Mouse (Mus musculus): ENCODE measurements around the gene Aqp11.
A peak's percentile ranks its signal among the peaks of the same experiment; 100 is the strongest.

The Aqp11 gene

DNA sequence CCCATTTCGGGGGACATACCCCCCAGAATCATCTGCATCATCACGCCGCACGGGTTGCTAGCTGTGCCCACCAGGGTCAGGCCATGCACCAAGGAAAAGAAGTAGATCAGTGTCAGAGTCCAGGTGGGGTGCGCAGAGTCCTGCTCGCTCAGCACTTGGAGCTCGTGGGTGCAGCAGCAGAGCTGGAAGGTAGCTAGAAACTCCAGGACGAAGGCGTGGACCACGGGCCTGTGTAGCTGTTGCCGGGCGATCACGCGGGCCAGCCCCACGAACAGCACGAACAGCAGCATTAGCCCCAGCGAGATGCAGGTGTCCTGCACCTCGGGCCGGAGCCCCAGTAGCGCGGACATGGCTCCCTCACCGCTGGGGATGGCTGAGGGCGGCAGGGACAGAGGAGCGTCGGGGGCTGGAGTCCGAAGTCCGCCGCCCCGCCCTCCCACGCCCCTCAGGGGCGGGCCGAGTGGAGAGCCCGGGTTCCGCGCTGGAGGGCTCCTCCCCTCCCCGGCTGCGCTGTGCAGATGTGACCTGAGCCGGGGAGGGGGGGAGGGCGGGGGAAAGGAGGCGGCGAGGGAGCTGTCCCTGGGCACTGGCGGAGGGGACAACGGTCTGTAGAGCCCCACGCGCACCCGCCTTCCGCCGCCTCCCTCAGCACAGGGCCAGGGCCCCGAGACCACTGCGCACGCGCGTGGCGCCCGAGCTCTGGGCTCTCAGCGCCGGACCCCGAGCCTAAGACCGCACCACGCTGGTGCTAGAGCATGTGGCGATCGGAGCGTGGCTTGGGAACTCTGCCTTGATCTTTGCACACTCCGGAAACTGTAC is at the start of gene Aqp11:
Gene Aqp11, minus strand, starts transcription at position 652 of the 819 bp plus-strand sequence.
- peak; percentile 79 for DNase-seq (ENCODE audit: low read depth, low spot score)

DNA sequence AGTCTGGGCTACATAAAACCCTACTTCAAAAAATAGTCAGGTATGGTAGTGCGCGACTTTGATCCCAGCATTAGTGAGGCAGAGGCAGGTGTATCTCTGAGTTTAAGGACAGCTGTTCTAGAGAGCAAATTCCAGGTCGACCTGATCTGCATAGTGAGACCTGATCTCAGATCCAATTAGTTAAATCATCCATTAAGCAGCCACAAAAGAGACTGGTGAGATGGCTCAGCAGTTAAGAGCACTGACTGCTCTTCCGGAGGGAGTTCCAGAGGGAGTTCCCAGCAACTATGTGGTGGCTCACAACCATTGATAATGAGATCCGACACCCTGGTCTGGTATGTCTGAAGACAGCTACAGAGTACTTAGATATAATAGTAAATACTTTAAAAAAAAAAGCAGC is 45.4 kb upstream of the Aqp11 start:
- no peak for DNase-seq (ENCODE audit: low read depth, low spot score)

GRCm38 (mm10) chr7:97781496-97781895 is 43.4 kb upstream of the Aqp11 start:
- no peak for DNase-seq (ENCODE audit: low read depth, low spot score)

DNA sequence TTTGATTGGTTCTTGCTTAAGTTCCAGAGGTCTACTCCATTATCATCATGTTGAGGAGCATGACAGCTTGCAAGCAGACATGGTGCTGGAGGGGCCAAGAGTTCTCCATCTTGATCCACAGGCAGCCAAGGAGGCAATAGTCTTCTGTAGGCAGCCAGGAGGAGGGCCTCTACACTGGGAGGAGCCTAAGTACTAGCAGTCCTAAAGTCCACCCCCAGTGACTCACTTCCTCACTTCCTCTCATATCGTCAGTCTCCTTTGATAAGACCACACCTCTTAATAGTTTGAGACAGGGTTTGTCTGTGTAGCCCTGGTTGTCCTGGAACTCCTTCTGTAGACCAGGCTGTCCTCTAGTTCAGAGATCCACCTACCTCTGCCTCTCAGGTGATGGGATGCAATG is 42.7 kb upstream of the Aqp11 start:
- DNase-seq (ENCODE audit: low read depth, low spot score): no peak

DNA sequence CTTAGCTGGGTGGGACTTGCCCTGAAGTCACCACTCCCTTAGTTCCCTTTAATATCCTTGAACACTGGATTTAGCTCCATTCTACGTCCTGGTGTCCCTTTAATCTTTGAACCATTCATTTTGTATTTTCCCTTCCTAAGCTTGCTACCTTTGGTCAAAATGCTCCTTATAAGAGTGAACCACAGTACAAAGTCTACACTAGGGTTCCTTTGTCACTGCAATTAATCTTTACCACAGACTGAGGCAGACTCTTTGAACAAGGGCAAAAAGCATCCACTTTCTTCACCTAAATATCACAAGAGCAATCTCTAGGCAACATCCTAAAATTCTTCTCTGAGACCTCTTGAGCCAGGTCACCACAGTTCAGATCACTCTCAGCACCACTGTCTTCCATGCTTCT is 42.1 kb upstream of the Aqp11 start:
- no peak for DNase-seq (ENCODE audit: low read depth, low spot score)

- DNase-seq (ENCODE audit: low read depth, low spot score): no peak
These were observed 39.1 kb upstream of the Aqp11 start for GRCm38 (mm10) chr7:97777191-97777590.

GRCm38 (mm10) chr7:97775923-97776322 is 37.8 kb upstream of the Aqp11 start:
- DNase-seq (ENCODE audit: low read depth, low spot score): no peak

- no peak for DNase-seq (ENCODE audit: low read depth, low spot score)
These were observed 37.3 kb upstream of the Aqp11 start for GRCm38 (mm10) chr7:97775380-97775779.

DNA sequence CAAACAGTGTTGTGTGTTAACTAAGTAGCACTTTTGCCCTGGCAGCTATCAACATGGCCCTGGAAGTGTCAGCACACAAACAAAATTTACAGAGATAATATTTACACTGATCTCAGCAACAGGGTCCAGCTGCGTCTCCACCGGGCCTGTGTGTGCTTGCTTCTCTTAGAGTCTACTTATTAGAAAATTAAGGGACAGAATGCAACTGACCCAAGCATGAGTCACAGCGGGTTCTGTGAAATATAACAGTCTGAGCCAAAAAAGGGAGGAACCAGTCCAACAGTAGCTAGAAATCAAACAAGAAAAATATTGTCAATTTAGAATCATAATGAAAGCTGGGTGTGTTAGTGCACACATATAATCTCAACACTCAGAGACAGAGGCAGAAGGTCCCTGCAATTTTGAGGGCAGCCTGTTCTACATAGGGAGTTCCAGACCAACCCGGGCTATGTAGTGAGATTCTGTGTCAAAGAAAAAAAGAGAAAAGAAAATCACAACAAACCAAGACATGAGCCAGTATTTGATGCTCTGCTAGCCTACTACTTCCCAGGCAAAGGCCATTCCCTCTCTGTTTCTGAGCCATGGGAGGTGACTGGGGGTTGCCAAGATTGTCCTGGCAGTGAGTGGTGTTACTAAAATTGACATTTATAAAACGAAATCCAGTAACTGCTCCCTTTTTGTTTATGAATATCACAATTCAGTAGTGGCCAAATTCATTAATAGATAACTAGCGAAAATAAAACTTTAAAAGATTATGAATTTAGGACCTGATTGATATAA is 32.9 kb upstream of the Aqp11 start:
- DNase-seq (ENCODE audit: low read depth, low spot score): no peak

DNA sequence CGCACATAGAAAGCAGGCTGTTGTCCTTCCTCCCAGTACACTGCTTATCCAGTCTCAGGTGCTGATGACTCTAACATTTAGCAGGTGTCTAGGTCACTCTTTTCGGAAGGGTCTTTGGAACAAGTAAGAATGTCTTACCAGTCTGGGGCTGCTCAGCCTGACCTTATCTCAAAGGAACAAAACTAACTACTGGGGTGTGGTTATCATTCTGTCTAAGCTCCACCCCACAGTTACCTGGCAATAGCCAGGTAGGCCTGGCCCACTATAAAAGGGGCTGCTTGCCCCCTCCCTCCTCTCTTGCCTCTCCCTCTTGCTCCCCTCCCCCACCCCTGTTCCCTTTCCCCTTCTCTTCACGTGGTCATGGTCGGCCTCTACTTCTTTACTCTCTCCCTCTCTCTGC is 30.9 kb upstream of the Aqp11 start:
- no peak for DNase-seq (ENCODE audit: low read depth, low spot score)

- no peak for DNase-seq (ENCODE audit: low read depth, low spot score)
These were observed 29.8 kb upstream of the Aqp11 start for GRCm38 (mm10) chr7:97767841-97768240.

GRCm38 (mm10) chr7:97766406-97767166 is 28.5 kb upstream of the Aqp11 start:
- no peak for DNase-seq (ENCODE audit: low read depth, low spot score)

DNA sequence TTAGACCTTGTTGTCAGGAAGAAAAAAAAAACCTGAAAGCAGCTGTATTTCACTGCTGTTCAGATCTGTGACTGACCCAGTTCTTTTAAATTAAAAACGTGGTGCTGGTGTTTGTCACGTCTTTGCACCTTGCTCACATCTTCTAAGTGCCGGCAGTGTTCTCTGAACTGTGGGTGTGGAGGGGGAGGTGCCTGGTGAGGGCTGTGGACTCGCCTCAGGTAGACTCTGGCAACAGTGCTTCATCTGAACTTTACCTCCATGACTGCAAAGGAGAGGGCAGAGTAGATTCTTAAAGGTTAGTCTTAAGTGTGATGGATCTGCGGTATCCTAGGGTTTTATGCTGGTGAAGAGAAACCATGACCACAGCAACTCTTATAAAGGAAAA is 27.9 kb upstream of the Aqp11 start:
- no peak for DNase-seq (ENCODE audit: low read depth, low spot score)

GRCm38 (mm10) chr7:97765181-97765962 is 27.3 kb upstream of the Aqp11 start:
- no peak for DNase-seq (ENCODE audit: low read depth, low spot score)

DNA sequence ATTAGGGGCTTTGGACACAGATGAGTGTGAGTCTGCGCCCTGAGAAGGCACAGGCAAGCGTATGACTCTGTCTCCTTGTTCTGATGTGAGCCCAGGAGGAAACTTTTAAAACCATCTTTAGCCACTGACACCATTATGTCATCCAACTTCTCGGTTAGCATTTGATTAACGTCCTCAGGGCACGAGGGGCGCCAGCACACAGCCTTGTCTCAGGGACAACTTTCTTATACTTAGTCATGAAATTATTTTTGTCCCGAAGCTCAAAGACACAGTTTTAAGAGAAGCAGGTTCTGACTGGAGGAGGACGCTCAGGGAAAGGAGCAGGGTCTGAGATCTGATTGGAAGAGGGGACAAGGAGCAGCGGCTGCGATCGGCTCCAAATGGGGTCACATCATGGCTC is 26.5 kb upstream of the Aqp11 start:
- no peak for DNase-seq (ENCODE audit: low read depth, low spot score)

DNA sequence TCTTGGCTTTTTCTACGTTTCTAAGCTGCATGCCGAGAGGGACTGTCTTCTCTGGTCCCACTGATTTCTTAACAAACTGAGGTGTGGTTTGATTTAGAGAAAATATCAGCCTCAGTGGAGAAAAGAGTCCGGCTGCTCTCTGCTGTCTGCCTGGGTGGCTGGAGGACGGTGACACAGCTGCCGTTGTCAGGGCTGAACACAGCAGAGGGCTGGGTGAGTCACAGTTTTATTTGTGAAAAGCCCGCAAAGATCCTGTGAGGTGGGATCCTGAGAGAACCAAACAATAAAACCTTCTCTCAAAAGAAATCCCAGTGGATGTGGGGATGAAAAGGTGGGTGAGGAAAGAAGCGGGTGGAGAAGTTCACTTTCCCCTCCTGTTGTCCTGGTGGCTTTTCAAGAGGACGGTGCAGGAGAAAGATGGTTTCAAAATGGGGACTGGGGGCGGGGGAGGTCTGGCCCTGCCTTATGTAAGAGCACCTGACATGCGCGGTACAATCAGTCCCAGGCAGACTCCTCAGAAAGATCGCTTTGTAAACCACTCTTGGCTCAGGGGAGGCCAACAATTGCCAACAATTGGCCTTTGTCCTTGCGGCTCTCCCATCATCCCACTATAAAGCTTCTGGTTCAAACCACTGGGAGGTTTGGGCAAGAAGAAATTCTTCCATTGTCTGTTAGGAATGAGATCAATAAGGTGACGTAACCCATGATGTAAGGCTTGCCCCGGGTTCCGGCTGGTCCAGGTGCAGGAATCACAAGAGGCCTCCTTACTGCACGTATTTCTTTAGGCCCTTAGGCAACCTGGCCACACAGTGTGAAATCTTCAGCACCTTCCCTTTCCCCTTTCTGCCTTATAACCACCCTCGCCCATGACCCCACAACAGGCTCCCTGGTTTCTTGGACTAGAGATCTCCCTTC is 19.1 kb upstream of the Aqp11 start:
- DNase-seq (ENCODE audit: low read depth, low spot score): no peak

DNA sequence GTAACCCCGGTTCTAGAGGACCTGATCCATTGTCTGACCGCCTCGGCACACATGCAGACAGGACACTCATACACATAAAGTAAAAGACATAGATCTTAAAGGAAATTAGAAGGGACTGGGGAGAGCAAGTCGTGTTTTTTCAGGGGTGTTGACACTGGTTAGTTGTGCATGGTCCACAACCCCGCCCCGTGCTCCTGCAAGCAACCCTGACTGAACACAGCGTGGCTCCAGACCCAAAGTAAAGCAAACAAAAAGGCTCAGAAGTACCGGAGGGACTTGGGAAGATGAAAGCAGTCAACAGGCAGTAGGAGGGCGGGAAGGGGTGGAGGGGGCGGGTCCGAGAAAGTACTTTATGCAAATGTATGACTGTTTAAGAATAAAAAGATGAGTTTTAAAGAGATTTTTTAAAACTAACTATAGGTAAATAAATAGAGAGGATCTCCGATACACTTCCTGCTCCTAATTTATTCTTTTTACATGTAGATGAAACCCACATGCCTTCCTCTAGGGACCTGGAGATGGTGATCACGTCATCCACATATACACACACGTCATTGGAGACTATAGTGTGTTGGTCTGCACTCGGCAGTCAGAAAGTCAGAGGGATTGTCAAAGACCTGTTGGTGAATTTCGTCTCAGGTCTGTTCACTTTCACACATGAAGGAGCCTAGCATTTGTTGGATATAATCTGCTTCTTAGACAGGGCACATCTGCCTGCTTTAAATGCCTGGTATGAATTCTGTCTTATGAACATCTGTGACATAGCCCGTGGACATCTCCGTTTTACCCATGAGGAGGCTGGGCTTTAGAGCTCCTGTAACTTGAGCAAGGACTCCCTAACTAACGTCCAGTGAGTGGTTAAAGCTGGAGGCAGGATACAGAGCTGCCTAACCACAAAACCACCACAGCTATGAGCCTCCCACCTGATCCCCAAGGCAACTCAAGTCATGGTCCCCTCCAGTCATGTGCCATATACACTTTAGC is 11.4 kb upstream of the Aqp11 start:
- no peak for DNase-seq (ENCODE audit: low read depth, low spot score)

- DNase-seq (ENCODE audit: low read depth, low spot score): no peak
These were observed 10.6 kb upstream of the Aqp11 start for GRCm38 (mm10) chr7:97748527-97749206.

Data from embryo, embryonic 11.5 days (tissue).